Mouse (Mus musculus) heart, postnatal 0 days (tissue): Measurements from ENCODE around the gene Hist1h1d.

Source experiments
- CTCF ChIP-seq: IDR thresholded peaks from 2 replicates; pipeline ENCODE4 v1.5.1; 2016; ENCODE audit warnings: antibody characterized with exemption, control low read depth, low read depth
- EP300 ChIP-seq: IDR thresholded peaks from 2 replicates; pipeline ENCODE4 v1.6.1; 2016; ENCODE audit warnings: antibody characterized with exemption, low read depth

DNA sequence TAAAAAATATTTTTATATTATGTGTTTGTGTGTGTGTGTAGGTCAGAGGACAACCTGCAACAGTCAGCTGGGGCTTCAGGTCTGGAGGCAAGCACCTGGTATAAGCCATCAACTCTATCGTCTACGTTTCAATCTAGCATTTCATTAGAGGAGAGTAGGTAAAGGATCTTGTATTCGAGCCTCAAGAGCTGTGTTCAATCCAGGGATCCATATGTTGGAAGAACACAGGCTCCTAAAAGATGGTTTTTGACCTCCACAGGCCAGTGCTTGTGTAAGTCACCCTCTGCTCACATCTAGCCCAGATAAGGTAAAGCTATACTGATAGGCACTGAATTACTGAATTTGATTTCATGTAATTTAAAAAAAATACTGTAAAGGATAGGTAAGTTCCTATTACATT is 3.8 kb downstream of the Hist1h1d start:
- TF ChIP-seq CTCF: no peak
- TF ChIP-seq EP300: no peak
